Mouse (Mus musculus) lung, postnatal 36 days (tissue): Measurements from ENCODE around the gene Rpl13.
A peak's percentile ranks its signal among the peaks of the same experiment; 100 is the strongest.

Experiments used
- DNase-seq: peaks from one replicate; pipeline ENCODE4 v3.0.0; 2022; ENCODE audit warnings: mixed read lengths

The Rpl13 gene

DNA sequence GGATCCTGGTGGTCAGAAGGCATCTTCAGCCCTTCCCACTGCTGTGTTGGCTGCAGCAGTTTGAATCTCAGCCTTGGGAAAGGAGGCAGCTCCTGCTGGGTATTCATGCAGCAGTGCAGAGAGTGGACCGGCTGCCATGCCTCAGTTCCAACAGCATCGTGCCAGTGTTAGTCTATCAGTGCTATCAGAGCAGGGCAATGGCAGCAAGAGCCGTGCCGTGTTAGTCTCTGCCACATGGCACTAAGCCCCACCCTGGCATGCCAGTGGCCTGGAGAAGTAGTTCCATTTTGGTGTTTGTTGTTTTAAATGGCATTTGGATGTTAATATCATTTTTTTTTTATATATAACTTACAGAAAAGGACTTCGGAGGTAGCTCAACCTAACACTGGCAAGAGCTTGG is 6.8 kb downstream of the Rpl13 start:
- no peak for DNase-seq

GRCm38 (mm10) chr8:123110649-123111048 is 8.5 kb downstream of the Rpl13 start:
- peak; percentile 39 for DNase-seq

- no peak for DNase-seq
Observed at GRCm38 (mm10) chr8:123112892-123113291, 10.7 kb downstream of the Rpl13 start.

GRCm38 (mm10) chr8:123113908-123114469 is 11.8 kb downstream of the Rpl13 start:
- DNase-seq = no peak

- DNase-seq = no peak
Observed at GRCm38 (mm10) chr8:123114644-123115043, 12.5 kb downstream of the Rpl13 start.

DNA sequence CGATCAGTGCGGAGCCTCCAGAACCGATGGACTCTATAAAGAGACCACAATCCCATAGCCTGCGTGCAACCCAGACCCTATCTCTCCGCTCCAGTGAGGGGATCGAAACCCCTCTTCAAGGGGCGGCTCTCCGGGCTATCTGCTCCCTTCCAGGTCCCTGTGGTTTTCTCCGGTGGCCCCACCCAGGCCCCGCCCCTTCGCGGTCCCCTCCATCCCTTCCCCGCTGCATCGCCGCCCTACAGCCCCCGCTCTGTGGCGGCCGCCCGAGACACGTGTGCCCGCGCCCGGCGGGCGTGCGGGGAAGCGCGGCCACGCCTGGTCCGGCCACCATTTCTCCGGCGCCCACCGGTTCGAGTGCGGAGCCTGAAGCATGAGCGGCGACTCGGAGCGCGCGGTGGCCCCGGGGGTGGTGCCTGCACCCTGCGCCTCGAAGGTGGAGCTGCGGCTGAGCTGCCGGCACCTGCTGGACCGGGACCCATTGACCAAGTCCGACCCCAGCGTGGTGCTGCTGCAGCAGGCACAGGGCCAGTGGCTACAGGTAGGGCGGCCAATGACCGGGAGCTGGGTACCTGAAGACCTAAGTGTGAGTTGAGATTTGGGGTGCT is 15.1 kb downstream of the Rpl13 start, which contains the start of gene Cpne7:
Gene Cpne7 (plus strand): TSS at position 248 of the 605 bp plus-strand sequence.
- DNase-seq = no peak

- no peak for DNase-seq
Observed at GRCm38 (mm10) chr8:123117744-123118143, 15.6 kb downstream of the Rpl13 start.

- no peak for DNase-seq
Observed at GRCm38 (mm10) chr8:123122059-123122458, 19.9 kb downstream of the Rpl13 start.

- no peak for DNase-seq
Observed at GRCm38 (mm10) chr8:123122670-123123069, 20.5 kb downstream of the Rpl13 start.

DNA sequence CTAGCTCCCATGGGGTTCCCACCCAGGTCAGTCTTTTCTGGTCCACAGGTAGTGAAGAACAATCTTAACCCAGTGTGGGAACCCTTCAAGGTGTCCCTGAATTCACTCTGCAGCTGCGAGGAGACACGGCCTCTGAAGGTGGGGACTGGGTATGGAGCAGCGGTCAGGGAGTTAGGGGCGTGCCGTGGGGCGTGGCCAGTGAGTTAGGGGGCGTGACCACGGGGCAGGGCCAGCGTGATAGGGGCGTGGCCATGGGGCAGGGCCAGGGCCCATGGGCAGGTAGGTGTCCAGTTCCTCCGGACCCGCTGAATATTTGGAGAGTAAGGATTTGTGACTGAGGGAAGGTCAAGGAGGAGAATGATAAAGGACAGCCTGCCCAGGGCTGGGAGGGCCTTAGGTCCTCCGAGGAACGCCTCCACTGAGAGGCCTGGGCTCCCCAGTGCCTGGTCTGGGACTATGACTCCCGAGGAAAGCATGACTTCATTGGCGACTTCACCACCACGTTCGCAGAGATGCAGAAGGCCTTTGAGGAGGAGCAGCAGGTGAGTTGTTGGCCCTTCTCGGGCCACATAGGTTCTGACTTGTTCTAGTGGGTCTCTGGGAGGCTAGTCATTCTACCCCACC is 24.2 kb downstream of the Rpl13 start:
- DNase-seq = peak; percentile 66

GRCm38 (mm10) chr8:123131041-123131440 is 28.9 kb downstream of the Rpl13 start:
- no peak for DNase-seq

DNA sequence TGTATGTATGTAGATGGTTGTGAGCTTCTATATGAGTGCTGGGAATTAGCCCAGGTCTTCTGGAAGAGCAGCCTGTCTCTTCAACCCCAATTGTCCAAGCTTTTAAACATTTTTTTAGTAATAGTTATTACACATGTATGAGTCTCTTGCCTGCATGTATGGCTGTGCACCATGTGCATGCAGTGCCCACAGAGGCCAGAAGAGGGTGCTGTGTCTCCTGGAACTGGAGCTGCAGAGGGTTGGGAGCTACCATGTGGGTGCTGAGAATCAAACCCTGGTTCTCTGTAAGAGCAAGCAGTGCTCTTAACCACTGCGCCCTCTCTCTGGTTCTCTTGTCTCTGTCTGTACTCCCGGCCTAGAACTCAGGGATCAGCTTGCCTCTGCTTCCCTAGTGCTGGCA is 30.8 kb downstream of the Rpl13 start:
- no peak for DNase-seq

- no peak for DNase-seq
Observed at GRCm38 (mm10) chr8:123134149-123134713, 32.1 kb downstream of the Rpl13 start.

- no peak for DNase-seq
Observed at GRCm38 (mm10) chr8:123135406-123135805, 33.3 kb downstream of the Rpl13 start.

GRCm38 (mm10) chr8:123135806-123136205 is 33.7 kb downstream of the Rpl13 start:
- no peak for DNase-seq

- DNase-seq = no peak
Observed at GRCm38 (mm10) chr8:123136287-123136686, 34.1 kb downstream of the Rpl13 start.

DNA sequence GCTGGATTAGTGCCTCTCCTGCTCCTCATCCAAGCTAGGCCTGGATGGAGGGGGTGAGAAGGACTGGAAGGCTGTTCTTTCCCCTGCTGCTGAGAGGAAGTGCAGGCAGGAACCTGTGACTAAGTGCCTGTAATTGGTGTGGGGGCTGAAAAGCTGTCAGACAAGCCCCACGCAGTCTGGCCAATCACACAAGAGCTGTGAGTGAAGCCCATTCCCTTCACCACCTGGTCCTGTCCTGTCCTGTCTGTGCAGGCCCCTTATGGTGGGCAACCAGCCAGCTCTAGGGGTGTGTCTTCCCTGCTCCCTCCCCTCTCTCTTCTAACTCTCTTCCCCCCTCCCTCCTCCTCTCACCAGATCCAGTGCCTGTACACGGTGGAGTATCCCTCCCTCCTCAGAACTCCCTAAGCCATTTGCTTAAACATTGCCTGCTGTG is 35.5 kb downstream of the Rpl13 start:
- no peak for DNase-seq

- DNase-seq = no peak
Observed at GRCm38 (mm10) chr8:123138741-123139140, 36.6 kb downstream of the Rpl13 start.

DNA sequence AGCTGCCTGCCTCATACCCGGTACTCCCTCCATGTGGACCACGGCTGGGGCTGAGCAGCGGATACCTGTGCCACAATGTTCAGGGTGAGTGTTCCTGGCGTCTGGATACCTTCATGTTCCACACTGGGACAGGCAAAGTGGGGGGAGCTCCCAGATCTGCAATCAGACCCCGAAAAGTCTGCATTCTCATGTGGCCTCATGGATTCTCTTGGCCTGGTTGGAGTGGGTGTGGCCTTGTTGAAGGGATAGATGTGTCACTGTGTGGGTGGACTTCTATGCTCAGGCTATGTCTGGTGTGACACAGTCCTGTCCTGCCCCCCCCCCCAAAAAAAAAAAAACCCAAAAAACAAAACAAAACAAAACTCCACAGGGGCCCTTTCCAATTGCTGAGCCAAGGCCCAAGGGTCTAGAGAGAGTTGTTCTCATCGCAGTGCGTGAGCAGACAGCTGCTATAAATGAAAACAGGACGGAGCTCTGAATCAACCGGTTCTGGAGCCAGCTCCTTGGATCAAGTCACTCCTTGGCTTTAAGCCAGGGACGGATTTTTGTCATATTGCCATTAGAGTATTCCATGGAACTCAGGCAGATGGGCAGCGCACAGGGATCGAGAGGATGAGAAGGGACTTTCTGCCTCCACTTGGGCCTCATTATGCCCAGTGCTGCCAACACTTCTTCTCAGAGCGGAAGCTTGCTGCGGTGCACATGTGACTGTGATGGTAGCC is 39.8 kb downstream of the Rpl13 start:
- peak; percentile 92 for DNase-seq

- DNase-seq = peak; percentile 72
Observed at GRCm38 (mm10) chr8:123145279-123145678, 43.1 kb downstream of the Rpl13 start.

DNA sequence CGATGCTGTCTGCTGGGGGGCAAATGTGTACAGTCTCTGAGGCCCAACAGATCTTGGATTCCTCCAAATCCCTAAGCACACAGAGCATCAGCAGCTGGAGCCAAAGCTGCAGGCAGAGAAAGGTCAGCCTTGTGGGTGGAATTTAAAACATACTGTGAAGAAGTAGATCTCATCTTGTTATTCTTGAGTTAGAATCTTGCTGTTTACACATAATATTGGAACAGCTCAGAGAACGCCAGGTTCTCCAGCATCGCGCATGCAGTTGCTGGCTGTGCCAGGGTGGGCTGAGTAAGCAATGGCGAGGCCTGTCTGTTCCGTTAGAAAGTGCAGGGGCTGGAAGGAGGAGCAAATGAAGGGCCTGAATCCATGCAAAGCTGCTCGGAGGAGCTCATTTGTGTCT is 44.2 kb downstream of the Rpl13 start:
- DNase-seq = peak; percentile 23

GRCm38 (mm10) chr8:123150737-123151171 is 48.6 kb downstream of the Rpl13 start:
- DNase-seq = peak; percentile 67
